Mouse (Mus musculus) megakaryocyte, embryonic 14.5 days (primary cell): ENCODE measurements at regions not wholly inside any gene's neighbourhood (a gene's known extent, or its start where the extent isn't known, plus 50 kb on each side); places are given as distances from the start of the nearest gene placed in this dataset.

ENCODE experiments used
- FLI1 ChIP-seq: IDR thresholded peaks from 2 replicates; pipeline ENCODE4 v1.6.1; 2012; ENCODE audit warnings: low read length, inconsistent platforms, mixed read lengths
- GATA1 ChIP-seq: IDR thresholded peaks from 3 replicates; pipeline ENCODE4 v1.6.1; 2012; ENCODE audit warnings: mixed read lengths, low read length, inconsistent platforms, borderline replicate concordance

GRCm38 (mm10) chr5:64651407-64651806 lies 151.8 kb upstream of the Klf3 start:
- no peak for TF ChIP-seq FLI1
- no peak for TF ChIP-seq GATA1
